Mouse (Mus musculus): Measurements from ENCODE around the gene Ern1. TPM values are rescaled to one million over a fixed set of nuclear protein-coding genes. Genes with fewer than 3 reads are reported as not detected.
A peak's percentile ranks its signal among the peaks of the same experiment; 100 is the strongest.

Gene Ern1
- polyA plus RNA-seq, 1 experiment from 2014 or later = 6.6 TPM

DNA sequence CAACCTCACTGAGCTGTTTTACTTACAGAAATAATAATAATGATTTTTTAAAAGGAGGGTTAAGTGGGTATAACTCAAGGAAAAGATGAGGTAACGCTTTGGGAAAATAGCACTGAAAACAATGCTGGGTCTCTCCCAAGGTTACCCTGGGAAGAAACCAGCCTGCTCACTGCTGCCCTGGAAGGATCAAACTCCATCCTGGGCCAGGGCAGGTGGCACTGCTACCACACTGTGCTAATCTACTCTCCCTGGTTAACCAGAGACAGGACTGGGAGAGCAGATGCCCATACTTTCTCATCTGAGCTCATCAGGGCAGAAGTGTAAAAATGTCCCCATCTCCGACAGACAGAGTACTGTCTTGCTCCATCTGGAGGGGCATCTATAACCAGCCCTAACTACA, 47.3 kb downstream of the Ern1 start:
- Histone ChIP-seq H3K27me3 (ENCODE audit: control insufficient read depth, insufficient read depth, low read length) (no peaks in the 10 kb centered on the region), H3K9ac (replicated peaks; ENCODE audit: low read length) (no peak overlapping the region)

DNA sequence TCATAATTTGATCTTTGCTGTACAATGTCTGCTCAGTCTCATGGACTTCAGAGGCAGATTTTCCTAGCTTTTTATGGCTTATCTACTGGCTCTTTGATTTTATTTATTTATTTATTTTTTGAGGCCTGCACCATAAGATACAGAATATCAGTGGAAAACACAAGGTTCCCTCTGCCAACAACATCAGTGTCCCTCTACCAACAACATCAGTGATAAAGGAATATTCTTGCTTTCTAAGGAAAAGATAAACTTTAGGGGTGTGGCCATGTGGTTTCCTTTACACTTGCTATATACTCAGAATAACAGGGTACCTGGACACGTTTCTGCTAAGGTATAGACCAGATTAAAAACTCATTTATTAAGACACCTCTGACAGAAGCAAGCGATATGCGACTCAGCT, 48.3 kb downstream of the Ern1 start:
- WGBS = 89% methylated on average over 3 of the region's 3 CpGs
- Histone ChIP-seq H3K4me2 (ENCODE audit: low read length) (no peak overlapping the region), H3K4me1 (ENCODE audit: control insufficient read depth, insufficient read depth, low read length) (no peaks in the 10 kb centered on the region), H3K4me3 (replicated peaks; ENCODE audit: low read depth, low read length) (no peak overlapping the region), H3K27me3 (ENCODE audit: control insufficient read depth, insufficient read depth, low read length) (no peaks in the 10 kb centered on the region), H3K27ac (replicated peaks; ENCODE audit: low read depth, low read length) (no peak overlapping the region), H3K36me3 (ENCODE audit: control insufficient read depth, insufficient read depth, low read length) (no peaks in the 10 kb centered on the region), H3K9me3 (ENCODE audit: control insufficient read depth, low read length) (no peaks in the 10 kb centered on the region), H3K9ac (replicated peaks; ENCODE audit: low read length) (no peak overlapping the region)
- DNase-seq (no peak), ATAC-seq (ENCODE audit: low FRiP score, low TSS enrichment) (no peak)

More for the DNA sequence above, 47.3 kb downstream of the Ern1 start:
- Histone ChIP-seq H3K4me2 (ENCODE audit: low read length) (no peak overlapping the region), H3K27ac (replicated peaks; ENCODE audit: low read depth, low read length) (no peak overlapping the region), H3K4me1 (ENCODE audit: control insufficient read depth, insufficient read depth, low read length) (no peaks in the 10 kb centered on the region), H3K36me3 (ENCODE audit: control insufficient read depth, insufficient read depth, low read length) (no peaks in the 10 kb centered on the region), H3K4me3 (replicated peaks; ENCODE audit: low read depth, low read length) (no peak overlapping the region), H3K9me3 (ENCODE audit: control insufficient read depth, low read length) (no peaks in the 10 kb centered on the region)
- DNase-seq (no peak), ATAC-seq (ENCODE audit: low FRiP score, low TSS enrichment) (no peak)
- 92% methylated on average over 2 of the region's 2 CpGs for WGBS

DNA sequence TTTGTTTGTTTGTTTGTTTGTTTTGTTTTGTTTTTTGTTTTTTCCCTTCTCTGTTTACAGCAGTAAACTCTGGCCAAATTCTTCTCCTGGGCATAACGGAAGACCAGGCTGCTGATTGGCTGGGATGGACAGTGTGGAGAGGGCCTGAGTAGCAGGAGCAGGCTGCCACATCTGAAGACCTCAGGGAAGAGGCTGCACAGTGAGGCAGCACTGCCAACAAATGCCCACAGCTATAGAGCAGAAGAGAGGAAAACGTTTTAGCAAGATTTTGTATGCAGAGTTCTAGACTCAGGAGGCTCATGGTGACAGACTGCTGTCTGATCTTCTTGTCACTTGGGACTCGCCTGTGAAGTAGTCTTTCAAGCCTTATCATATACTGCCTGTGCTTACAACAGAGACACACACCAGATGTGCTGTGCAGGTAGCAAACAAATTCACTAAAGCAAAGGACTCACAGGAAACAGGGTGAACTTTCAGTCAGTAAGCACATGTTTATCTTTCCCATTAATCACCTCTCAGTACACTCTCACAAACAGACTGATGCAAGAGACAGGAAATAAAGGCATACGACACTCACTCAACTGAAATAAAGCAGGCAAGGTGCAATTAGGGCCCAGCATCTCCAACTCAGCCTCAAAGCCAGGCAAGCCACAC, 49.0 kb downstream of the Ern1 start:
- Histone ChIP-seq H3K4me1 (ENCODE audit: control insufficient read depth, insufficient read depth, low read length) (no peaks in the 10 kb centered on the region), H3K9ac (replicated peaks; ENCODE audit: low read length) (no peak overlapping the region), H3K4me2 (ENCODE audit: low read length) (no peak overlapping the region), H3K36me3 (ENCODE audit: control insufficient read depth, insufficient read depth, low read length) (0 out of 2 replicates have a peak, but pooled peaks cover 4% of the 10 kb centered on the region), H3K4me3 (replicated peaks; ENCODE audit: low read depth, low read length) (no peak overlapping the region), H3K27me3 (ENCODE audit: control insufficient read depth, insufficient read depth, low read length) (no peaks in the 10 kb centered on the region), H3K27ac (replicated peaks; ENCODE audit: low read depth, low read length) (0 out of 2 replicates have a peak overlapping the region, but pooled peaks have one; percentile 1), H3K9me3 (ENCODE audit: control insufficient read depth, low read length) (no peaks in the 10 kb centered on the region)
- 63% methylated on average over 4 of the region's 4 CpGs for WGBS
- DNase-seq (peak; percentile 15), ATAC-seq (ENCODE audit: low FRiP score, low TSS enrichment) (no peak)

DNA sequence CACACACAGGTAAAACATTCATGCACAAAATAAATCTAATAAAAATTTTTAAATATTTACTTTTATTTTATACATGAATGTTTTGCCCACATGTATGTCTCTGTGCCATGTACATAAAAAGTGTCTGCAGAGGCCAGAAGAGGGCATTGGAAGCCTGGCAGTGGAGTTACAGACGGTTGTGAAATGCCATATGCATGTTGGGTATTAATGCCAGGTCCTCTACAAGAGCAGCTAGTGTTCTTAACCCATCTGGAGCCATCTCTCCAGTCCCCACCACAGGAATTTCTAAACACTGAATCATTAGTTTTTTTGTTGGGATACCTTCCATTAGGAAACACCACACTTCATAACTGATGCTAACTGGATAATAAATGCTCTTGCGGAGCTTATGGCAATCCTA, 50.1 kb downstream of the Ern1 start:
- DNase-seq (no peak), ATAC-seq (ENCODE audit: low FRiP score, low TSS enrichment) (no peak)
- 91% methylated on average over 2 of the region's 2 CpGs for WGBS
- Histone ChIP-seq H3K9ac (replicated peaks; ENCODE audit: low read length) (no peak overlapping the region), H3K36me3 (ENCODE audit: control insufficient read depth, insufficient read depth, low read length) (0 out of 2 replicates have a peak, but pooled peaks cover 4% of the 10 kb centered on the region), H3K4me1 (ENCODE audit: control insufficient read depth, insufficient read depth, low read length) (no peaks in the 10 kb centered on the region), H3K4me2 (ENCODE audit: low read length) (no peak overlapping the region), H3K9me3 (ENCODE audit: control insufficient read depth, low read length) (no peaks in the 10 kb centered on the region), H3K4me3 (replicated peaks; ENCODE audit: low read depth, low read length) (no peak overlapping the region), H3K27ac (replicated peaks; ENCODE audit: low read depth, low read length) (no peak overlapping the region), H3K27me3 (ENCODE audit: control insufficient read depth, insufficient read depth, low read length) (no peaks in the 10 kb centered on the region)

DNA sequence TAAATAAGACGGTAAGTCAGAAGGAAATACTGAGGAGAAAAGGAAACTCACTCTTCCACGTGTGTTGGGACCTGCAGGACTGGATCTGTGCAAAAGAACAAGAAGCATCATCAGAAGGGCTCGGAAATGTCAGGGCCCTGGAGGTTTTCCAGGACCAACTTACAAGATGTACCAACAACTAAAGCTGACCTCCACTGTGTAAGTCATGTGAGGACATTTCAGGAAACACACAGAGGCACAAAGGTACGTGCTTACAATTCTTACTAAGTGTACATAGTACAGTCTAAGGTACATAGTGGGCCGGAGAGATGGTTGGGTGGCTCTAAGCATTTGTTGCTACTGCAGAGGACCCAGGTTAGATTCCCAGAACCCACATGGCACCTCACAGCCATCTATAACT, 50.6 kb downstream of the Ern1 start:
- 90% methylated on average over 5 of the region's 5 CpGs for WGBS
- H3K4me1 ChIP-seq (ENCODE audit: control insufficient read depth, insufficient read depth, low read length) = no peaks in the 10 kb centered on the region
- no peak overlapping the region for H3K27ac ChIP-seq (replicated peaks; ENCODE audit: low read depth, low read length)
- no peak for DNase-seq
- H3K9ac ChIP-seq (replicated peaks; ENCODE audit: low read length) = no peak overlapping the region
- no peak overlapping the region for H3K4me3 ChIP-seq (replicated peaks; ENCODE audit: low read depth, low read length)
- no peaks in the 10 kb centered on the region for H3K27me3 ChIP-seq (ENCODE audit: control insufficient read depth, insufficient read depth, low read length)
- H3K36me3 ChIP-seq (ENCODE audit: control insufficient read depth, insufficient read depth, low read length) = 0 out of 2 replicates have a peak, but pooled peaks cover 4% of the 10 kb centered on the region
- H3K9me3 ChIP-seq (ENCODE audit: control insufficient read depth, low read length) = no peaks in the 10 kb centered on the region
- H3K4me2 ChIP-seq (ENCODE audit: low read length) = no peak overlapping the region
- no peak for ATAC-seq (ENCODE audit: low FRiP score, low TSS enrichment)

DNA sequence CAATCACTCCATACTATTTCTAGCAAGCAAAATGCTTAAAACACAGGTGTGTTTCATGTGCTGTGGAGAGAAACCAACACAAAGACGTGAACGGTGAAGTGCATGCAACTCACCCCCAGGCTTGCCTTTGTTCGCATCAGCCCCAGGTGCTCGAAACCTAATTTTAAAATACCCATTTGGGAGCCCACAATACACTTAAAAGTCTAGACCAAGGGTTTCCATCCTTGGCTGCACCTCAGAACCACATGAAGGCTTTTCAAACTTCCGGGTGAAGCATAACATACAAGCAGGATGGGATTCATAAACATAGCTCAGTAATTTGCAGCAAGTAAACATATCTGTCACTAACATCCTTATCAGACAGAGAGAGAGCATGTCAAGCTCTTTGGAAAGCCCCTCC, 57.3 kb downstream of the Ern1 start:
- ATAC-seq (ENCODE audit: low FRiP score, low TSS enrichment) (no peak), DNase-seq (no peak)
- Histone ChIP-seq H3K4me1 (ENCODE audit: control insufficient read depth, insufficient read depth, low read length) (no peaks in the 10 kb centered on the region), H3K9ac (replicated peaks; ENCODE audit: low read length) (no peak overlapping the region), H3K36me3 (ENCODE audit: control insufficient read depth, insufficient read depth, low read length) (peaks cover 17% of the 10 kb centered on the region; the same call in 1 of the 2 replicates), H3K27ac (replicated peaks; ENCODE audit: low read depth, low read length) (no peak overlapping the region), H3K9me3 (ENCODE audit: control insufficient read depth, low read length) (no peaks in the 10 kb centered on the region), H3K4me2 (ENCODE audit: low read length) (no peak overlapping the region), H3K27me3 (ENCODE audit: control insufficient read depth, insufficient read depth, low read length) (no peaks in the 10 kb centered on the region), H3K4me3 (replicated peaks; ENCODE audit: low read depth, low read length) (no peak overlapping the region)
- 95% methylated on average over 5 of the region's 5 CpGs for WGBS

DNA sequence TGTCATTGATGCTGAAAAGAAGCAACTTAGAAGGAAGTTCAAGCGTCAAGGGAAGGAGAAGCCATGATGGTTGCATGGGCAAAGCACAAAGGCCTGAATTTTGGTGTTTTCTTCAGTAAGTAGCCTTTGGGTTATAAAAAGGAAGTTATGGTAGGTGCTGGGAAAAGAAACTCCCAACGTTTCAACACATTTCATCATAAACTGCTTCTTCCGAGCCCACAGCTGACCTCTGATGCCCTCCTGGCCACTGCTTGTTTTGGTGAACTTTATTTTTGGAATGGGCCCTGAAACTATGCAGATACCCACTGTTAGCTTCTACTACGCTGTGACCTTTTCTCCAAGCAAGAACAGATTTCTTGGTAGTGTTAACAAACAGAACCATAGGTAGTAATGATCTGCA, 58.0 kb downstream of the Ern1 start:
- no peak for DNase-seq
- WGBS = 90% methylated on average over 4 of the region's 4 CpGs
- no peak for ATAC-seq (ENCODE audit: low FRiP score, low TSS enrichment)

DNA sequence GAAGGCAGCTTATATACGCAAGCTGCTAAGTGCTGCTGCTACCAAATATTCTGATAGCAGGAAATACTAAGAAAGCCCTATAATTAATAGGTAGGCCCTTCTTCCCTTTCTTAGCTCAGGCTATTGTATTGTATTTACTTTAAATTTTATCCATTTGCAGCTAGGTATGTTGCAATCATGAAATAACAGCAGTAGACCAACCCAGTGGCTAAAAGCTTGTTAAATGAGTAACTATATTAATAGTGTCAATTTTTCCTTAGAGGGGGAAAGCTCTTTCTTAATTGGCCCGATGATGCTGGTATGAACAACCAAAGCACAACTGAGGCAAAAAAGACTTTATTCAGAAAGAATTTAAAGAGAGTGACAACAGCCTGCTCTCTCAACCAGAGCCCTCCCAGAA, 59.1 kb downstream of the Ern1 start:
- Histone ChIP-seq H3K4me1 (ENCODE audit: control insufficient read depth, insufficient read depth, low read length) (no peaks in the 10 kb centered on the region), H3K27me3 (ENCODE audit: control insufficient read depth, insufficient read depth, low read length) (no peaks in the 10 kb centered on the region), H3K9ac (replicated peaks; ENCODE audit: low read length) (no peak overlapping the region), H3K9me3 (ENCODE audit: control insufficient read depth, low read length) (no peaks in the 10 kb centered on the region), H3K27ac (replicated peaks; ENCODE audit: low read depth, low read length) (no peak overlapping the region), H3K36me3 (ENCODE audit: control insufficient read depth, insufficient read depth, low read length) (peaks cover 17% of the 10 kb centered on the region; the same call in 1 of the 2 replicates), H3K4me3 (replicated peaks; ENCODE audit: low read depth, low read length) (no peak overlapping the region), H3K4me2 (ENCODE audit: low read length) (no peak overlapping the region)
- DNase-seq = no peak
- no peak for ATAC-seq (ENCODE audit: low FRiP score, low TSS enrichment)
- WGBS = 92% methylated on average over 2 of the region's 2 CpGs

More for the DNA sequence above, 58.0 kb downstream of the Ern1 start:
- no peaks in the 10 kb centered on the region for H3K9me3 ChIP-seq (ENCODE audit: control insufficient read depth, low read length)
- H3K27me3 ChIP-seq (ENCODE audit: control insufficient read depth, insufficient read depth, low read length) = no peaks in the 10 kb centered on the region
- no peak overlapping the region for H3K9ac ChIP-seq (replicated peaks; ENCODE audit: low read length)
- no peaks in the 10 kb centered on the region for H3K4me1 ChIP-seq (ENCODE audit: control insufficient read depth, insufficient read depth, low read length)
- H3K4me3 ChIP-seq (replicated peaks; ENCODE audit: low read depth, low read length) = no peak overlapping the region
- H3K36me3 ChIP-seq (ENCODE audit: control insufficient read depth, insufficient read depth, low read length) = peaks cover 20% of the 10 kb centered on the region; the same call in 1 of the 2 replicates
- no peak overlapping the region for H3K27ac ChIP-seq (replicated peaks; ENCODE audit: low read depth, low read length)
- H3K4me2 ChIP-seq (ENCODE audit: low read length) = no peak overlapping the region

DNA sequence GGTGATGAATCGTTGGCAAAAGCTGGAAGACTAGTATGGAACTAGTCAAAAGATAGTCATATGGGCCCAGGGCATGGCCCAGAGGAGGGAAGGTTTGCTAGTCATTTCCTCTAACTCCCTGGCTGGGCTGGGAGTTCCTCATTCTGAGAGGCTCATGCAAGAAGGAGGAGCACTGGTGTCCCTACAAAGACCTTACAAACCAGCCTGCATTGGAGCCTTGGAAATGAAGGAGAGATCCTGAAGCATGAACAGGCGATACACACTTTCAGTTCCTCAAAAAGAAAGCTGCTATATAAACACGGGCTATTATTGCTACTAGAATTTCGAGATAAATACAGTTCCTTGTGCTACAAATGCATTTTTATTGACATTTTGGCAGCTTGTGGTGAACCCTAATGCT, 59.5 kb downstream of the Ern1 start:
- H3K27me3 ChIP-seq (ENCODE audit: control insufficient read depth, insufficient read depth, low read length) = no peaks in the 10 kb centered on the region
- no peak overlapping the region for H3K27ac ChIP-seq (replicated peaks; ENCODE audit: low read depth, low read length)
- DNase-seq (no peak), ATAC-seq (ENCODE audit: low FRiP score, low TSS enrichment) (no peak)
- WGBS = 91% methylated on average over 4 of the region's 4 CpGs
- no peak overlapping the region for H3K4me2 ChIP-seq (ENCODE audit: low read length)
- peaks cover 19% of the 10 kb centered on the region for H3K36me3 ChIP-seq (ENCODE audit: control insufficient read depth, insufficient read depth, low read length)
- H3K4me3 ChIP-seq (replicated peaks; ENCODE audit: low read depth, low read length) = no peak overlapping the region
- no peak overlapping the region for H3K9ac ChIP-seq (replicated peaks; ENCODE audit: low read length)
- H3K4me1 ChIP-seq (ENCODE audit: control insufficient read depth, insufficient read depth, low read length) = no peaks in the 10 kb centered on the region
- no peaks in the 10 kb centered on the region for H3K9me3 ChIP-seq (ENCODE audit: control insufficient read depth, low read length)

All from midbrain, embryonic 14.5 days (tissue).